Mouse (Mus musculus): ENCODE measurements around the gene Gm20388.
A peak's percentile ranks its signal among the peaks of the same experiment; 100 is the strongest.

Gene Gm20388

DNA sequence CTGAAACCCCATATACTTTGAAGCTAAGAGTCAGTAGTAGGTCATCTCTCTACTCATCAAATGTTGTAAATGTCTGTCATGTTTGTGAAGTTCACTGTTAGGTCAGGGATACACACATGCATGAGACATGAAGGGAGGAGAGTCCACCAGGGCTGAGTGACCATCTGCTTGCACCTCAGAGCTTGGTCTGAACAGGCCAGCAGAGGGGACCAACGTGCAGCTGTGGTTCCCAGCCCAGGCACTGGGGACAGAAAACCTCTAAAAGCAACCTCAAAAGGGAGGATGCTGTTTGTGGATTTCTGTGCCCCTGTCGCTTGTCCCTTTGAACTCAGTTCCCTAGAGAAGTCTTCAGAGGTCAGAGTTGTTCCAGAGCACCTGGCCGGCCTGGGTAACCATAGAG is 2534.6 kb downstream of the Gm20388 start:
- no peak for DNase-seq (ENCODE audit: extremely low spot score)

DNA sequence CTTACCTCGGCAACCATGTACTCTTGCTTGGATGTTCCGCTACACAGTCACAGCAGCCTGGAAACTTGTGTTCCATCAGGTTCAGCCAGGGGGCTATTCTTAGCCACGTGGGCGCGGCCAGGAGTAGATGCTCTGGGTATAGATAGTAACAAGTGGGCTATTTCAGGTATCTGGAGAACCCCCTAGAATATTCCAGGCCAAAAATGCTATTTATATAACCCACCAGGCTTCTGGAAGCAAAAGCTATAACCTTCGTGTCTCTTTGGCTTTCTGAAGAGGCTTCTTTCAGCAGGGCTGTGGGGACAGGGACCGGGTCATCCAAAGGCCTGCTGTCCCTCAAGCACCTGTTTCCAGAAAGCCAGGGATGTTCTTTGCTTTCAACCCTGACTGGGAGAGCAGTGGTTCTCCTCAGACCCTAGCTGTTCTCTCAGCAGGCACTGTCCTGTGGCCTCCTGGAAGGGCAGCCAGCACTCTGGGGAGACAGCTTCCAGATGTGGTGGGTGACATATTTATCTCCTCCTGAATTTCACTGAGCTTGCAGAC is 2540.6 kb downstream of the Gm20388 start:
- no peak for DNase-seq (ENCODE audit: extremely low spot score)

DNA sequence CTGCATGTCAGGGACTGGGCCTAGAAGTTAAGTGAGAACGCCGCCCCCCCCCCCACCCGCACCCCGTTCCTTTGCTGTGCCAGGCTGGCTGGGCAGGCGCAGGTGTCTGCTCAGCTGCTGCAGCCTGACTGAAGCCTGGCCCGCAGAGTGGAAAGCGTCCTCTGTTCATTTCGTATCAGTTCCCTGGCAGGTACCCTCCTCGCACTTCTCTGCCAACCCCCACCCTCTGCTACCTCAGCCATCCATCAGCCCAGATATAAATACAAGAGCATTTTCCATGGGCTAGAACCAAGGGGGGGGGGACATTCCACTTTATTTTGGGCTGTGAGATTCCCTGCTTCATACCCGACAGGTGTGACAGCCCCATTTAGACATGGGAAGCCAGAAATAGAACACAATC is 2541.5 kb downstream of the Gm20388 start:
- DNase-seq (ENCODE audit: extremely low spot score) = no peak

DNA sequence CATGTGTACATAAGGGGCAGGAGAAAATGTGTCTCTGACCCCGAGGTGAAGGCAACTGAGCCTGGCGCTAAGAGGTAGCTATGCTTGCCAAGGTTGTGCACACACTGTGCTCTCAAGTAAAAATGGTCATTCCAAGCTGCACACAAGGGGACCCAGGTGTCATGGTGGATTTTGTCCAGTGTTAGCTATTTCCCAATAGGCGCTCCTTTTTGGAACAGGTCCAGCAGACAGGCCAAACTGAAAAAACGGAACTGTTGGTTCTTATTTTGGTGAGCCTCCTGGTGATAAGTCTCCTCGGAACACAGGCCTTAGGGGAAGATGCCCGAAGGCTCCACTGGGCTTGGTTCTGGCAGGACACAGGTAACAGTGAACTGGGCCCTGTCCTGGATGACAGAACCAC is 2543.8 kb downstream of the Gm20388 start:
- DNase-seq (ENCODE audit: extremely low spot score) = no peak

DNA sequence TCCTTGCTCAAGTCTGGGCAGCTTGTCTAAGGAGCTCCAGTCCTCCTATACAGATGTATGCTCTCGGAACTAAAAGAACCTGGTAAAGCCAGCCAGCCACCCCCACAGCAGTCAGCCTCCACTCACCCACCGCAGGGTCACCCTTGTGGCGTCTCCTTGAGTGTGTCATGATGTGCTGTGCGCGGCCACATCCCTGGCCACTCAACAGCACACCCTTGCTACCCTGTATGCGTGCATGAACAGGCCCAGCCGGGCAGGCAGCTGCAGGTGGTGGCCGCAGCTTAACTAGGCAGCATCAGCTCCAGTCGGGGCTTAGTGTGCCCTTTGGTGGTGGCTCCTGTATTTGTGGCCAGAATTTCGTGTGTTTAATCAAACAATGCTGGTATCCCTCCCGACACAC is 2546.5 kb downstream of the Gm20388 start:
- DNase-seq (ENCODE audit: extremely low spot score) = no peak

DNA sequence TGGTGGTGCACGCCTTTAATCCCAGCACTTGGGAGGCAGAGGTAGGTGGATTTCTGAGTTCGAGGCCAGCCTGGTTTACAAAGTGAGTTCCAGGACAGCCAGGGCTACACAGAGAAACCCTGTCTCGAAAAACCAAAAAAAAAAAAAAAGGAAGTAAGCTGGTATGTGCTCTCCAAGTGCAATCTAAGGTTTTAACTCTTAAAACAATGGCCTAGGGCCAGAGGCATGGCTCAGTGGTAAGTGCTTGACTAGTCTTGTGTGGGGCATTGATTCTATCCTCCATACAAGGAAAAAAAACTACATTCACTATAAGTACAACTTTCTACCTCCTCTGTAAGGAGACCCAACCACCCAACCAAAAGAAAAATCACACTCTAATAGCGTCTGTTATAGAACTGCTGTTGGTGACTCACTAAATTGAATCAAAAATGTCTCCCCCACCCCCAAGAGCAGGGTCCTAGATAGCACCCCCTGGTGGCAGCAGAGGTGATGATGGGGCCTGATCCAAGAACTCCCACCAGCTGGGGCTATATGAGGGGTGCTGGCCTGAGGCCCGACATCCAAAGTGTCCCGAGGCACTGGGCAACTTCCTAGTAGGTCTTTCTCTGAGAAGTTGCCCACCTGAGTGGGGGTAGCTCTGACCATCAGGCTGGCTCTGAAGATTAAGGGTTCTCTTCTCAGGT is 2548.7 kb downstream of the Gm20388 start:
- DNase-seq (ENCODE audit: extremely low spot score) = peak; percentile 18

DNA sequence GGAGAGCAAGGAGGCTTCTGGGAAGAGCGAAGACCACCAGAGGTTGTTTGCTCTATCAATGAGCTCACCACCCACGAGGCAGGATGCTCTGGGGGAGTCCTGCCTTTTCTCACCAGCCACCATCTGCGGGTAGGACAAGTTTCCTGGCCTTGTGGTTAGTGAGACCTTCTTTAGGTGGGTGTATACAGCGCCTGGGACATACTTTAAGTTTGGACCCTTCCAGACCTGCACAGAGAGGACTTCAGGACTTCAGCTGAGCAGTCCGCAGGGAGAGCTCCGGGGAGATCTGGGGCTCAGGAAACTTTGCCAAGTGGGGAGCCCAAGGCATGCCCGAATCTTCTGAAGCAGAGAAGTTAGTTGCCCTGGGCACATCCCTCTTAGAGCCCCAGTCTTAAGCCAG is 2549.3 kb downstream of the Gm20388 start:
- no peak for DNase-seq (ENCODE audit: extremely low spot score)

DNA sequence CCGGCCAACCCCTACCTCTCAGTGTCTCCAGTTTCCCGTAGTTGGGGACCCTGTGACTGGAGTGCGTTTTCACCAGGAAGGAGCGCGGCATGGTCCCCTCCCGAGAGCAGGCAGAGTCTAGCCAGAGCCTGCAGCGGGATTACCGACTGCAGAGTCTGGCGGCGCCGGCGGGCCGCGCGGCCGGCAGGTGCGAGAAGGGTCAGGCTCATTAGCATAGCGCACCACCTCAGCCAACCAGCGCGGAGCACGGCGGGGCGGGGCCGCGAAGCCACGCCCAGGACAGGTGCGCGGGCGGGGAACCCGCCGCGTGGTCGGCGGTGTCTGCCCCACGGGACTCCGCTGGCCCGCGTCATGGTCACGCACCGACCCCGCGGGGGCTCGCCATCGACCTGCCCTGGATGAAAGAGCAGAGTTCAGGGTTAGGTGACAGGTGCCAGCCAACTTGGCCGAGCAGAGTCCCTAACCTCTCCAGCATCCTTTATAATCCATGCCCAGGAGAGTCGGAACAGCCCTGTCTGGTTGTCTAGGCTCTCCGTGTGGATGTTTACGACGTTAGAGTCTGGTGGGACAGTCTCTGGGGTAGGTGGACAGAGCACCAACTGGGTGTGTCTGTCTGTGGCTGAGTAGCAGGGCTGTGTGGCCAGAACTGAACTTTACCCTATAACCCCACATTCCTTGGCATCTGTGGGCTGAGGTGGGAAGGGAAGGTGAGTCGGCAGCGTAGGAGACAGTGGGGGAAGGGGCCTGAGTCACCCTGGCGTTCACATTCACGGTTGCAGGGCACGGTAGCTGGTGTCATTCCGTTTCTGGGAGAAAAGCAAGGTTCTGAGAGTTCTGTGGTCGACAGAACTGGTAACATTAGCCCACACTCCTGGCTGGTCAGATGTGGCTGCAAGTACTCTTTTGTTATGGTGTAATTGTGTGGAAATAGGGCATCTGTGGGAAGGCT is 2550.2 kb downstream of the Gm20388 start, which contains the start of gene Snai3:
TSS of gene Snai3 (minus strand) at position 210 of the 949 bp plus-strand sequence.
- DNase-seq (ENCODE audit: extremely low spot score) = peak; percentile 50

DNA sequence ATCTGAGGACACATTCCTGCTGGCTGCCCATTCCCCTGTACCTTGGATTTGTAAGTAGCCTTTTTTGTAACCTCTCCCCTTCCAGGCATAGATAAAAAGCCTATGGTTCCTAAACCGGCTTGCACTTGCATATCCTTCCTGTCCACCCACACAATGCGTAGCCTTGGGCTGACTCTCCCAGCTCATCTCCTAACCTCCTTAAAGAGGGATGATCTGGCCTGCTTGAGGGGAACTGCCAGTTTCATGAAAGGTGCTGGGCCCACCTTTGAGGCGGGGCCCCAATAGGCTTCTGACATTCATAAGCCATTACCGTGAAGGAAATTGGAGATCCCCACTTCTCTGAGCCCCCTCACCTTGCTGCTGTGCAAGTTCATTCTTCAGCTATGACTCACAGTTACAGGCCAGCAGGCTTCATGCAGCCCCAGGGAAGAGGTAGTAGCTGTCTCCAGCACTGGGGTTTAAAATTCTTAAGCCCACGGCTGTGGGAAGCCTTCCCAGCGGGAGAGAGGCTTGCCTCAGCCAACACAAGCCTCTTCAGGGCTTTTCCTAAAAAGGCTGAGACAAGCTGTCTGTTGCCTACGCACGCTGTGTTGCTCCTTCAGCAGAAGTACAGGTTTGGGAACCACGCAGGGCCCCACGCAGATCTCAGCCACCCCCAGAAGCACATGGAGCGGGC is 2551.0 kb downstream of the Gm20388 start:
- no peak for DNase-seq (ENCODE audit: extremely low spot score)

DNA sequence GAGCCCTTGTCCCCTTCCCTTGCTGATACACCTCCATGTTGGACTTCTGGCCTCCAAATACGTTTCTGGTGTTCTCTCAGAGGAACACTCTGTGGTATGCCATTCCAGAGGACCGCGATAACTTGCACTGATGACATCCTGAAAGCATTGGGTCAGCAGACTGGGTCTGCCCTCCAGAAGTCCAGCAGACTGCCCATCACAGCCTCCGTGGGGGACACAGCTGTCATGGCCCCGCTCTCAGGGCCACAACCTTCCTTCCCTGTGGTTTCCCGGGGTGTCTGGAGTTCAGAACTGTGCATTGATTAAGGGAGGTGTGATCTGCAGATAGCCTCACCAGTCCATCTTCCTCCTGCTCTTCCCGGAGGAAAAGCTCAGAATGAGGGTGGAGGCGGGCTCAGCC is 2551.9 kb downstream of the Gm20388 start:
- DNase-seq (ENCODE audit: extremely low spot score) = no peak

DNA sequence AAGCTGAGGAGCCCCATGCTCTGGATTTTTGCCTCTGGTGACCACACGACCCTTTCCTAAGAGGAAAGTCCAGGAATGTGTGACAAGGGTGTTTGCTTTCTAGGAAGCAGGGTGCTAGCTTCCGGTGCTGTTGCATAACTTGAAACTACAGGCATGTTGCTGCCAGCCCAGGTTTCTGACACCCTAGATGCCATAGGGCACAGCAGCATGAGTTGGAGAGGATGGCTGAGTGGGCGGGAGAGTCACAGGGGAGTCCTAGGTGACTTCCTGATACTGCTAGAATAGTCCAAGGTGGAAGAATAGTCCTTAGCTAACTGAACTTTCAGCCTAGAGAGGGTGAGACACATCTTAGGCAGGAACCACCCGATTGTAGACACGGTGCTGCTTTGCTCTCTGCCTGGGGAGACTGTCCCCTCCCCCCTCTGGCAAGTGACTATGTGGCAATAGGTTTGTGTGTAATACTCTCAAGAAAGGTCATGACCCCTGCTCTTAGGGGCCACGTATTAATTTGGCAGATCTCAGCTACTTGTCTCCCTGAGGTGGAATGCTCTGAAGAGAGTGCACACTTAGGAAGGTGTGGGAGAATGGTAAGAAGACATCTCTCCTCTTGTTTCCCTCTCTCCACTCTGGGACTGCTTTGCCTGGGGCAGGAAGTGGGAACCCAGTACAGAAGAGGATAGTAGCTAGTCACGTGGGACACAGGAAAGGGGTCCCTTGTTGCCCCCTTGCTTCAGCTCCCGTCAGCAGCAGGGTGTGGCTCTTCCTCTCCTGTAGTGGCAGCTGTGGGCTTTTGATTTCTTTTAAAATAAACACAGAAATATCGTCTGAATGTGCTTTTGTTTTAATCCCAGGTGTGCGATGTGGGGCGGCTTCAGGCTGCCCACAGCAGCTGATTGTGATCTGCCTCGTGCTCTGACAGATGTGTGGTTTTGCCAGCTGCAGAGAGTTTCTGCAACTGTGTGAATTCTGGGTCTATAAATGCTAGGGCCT is 2553.3 kb downstream of the Gm20388 start:
- DNase-seq (ENCODE audit: extremely low spot score) = no peak

DNA sequence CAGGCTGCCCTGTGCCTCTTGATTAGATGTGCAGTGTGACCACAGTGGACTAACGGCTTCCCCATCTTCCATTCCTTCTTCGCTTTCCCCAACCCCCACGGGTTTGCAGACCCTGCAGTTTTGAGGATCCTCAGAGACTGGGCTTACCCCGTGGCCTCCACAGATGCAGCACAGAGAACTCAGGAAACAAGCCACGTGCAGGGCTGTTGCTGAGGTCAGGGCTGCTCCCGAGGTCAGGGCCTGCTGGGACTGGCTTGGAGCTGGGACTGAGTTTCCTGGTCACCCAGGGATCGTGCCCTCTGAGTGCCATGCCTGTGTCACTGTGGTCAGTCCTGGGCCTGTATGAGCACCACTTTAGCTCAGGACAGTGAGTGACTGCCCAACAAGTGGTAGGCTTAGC is 2554.3 kb downstream of the Gm20388 start:
- DNase-seq (ENCODE audit: extremely low spot score) = no peak

DNA sequence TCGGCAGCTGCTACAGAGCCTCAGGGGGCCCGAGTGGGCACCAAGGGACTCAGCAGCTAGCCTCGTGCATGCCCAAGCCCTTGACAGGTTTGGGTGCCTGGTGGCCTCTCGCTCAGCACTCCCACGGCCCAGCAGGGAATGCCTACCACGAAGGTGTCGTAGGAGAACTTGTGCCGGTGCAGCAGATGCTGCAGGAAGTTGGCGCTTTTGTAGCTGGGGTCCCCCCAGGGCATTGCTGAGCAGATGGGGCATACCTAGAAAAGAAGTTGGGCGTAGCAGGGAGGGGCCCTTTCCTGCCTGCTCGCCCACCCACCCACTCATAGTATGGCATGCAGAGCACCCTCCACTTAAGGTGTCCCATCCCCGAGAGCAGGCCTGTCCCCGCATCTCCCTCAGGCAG is 2557.2 kb downstream of the Gm20388 start:
- no peak for DNase-seq (ENCODE audit: extremely low spot score)

DNA sequence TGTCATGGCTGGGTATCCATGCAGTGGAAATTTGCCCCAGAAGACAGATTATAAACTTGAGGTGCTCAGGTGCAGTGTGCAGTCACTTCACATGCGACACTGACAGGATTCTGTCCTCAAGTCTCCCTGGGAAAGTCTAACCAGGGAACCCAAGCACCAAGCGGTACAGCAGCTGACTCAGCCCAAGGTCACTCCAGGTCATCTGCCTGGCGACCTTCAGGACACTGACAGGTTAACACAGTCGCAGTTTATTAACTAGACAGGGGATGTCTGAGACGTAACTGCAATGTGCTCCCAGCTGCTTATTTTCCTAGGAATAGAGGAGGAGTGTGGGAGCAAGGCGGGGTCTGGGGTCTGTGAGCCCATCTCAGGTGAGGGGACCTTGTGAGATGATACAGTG is 2558.8 kb downstream of the Gm20388 start:
- DNase-seq (ENCODE audit: extremely low spot score) = no peak

DNA sequence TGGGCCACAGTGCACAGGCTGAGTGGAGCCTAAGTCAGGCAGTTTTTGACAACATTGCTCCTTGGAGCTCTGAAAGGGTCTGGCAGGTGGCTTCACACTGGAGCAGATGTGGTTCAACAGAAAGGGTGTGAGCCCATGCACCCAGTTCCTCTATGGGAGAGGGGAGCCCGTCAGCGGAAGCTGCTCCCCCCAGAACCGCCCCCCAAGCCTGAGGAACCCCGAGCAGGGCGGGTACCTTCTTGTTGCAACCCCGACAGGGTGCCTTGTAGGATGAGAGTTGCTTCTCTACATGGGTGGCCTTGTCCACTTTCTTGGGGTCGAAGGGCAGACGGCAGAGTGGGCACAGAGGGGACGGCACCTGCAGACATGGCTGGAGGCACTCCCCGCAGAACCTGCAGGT is 2559.3 kb downstream of the Gm20388 start:
- no peak for DNase-seq (ENCODE audit: extremely low spot score)

DNA sequence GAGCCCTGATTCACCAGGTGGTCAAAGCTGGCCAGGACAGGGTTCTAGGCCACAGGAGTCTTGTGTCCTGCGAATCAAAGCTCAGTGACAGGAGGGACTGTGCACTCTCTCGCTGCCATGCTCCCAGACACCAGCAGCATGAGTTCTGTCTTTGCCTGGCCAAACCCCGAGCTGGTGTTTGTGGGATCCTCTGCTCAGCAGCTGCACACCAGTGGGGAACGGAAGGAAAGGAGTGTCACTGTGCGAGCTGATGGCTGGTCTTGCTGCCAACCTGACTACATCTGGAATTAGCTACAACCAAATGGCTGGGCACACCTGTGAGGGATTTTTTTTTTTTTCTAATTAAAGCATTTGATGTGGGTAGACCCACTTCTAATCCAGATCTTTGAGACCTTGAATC is 2560.1 kb downstream of the Gm20388 start:
- no peak for DNase-seq (ENCODE audit: extremely low spot score)

DNA sequence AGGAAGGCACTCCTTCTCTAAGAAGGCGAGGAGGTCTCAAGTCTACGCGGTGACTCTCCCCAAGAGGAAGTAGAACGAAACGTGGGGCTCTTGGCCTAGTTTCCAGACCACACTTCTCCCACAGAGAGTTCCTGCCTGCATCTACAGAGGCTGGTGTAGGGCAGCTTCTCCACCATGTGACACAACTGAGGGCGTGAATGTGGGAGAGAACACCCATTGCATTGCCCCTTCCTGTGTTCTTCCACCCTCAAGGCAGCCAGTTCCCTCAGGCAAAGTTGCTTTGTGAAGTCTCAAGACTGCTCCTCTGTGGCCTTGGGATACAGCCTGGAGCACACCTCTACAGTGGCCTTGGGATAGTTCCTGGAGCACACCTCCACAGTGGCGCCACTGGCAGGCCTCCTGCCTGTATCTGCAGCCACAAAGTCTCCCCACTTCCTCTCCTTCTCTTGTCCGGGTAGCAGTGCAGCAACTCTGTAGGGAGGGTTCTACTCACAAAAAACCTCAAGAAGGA is 2563.3 kb downstream of the Gm20388 start:
- no peak for DNase-seq (ENCODE audit: extremely low spot score)

DNA sequence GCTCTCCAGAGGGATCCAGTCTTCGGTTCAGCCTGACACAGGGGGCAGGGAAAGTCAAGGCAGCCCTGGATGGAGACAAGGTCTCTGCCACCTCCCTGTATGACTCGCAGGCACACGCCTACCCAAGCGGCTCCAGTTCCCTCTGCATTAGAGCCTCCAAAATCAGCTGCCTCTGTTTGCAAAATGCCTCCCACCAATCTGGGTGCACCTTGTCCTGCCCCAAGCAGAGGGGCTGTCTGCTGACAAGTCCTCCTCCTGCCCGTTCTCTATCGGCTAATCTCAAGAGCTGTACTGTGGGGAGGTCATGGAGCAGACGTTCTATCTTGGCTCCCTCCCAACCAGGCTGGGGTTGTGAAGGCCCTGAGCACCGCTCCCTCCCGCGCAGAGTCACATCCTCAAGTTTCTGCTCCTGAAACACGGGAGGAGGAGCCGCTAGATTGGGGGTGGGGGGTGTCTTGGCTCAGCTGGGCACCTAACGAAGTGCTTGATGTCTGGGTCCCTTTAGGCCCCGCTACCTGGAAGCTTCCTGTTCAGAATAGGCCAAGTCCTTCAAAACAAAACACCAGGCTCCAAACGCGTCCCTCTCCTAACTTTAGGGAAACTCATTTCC is 2564.4 kb downstream of the Gm20388 start:
- DNase-seq (ENCODE audit: extremely low spot score) = no peak

DNA sequence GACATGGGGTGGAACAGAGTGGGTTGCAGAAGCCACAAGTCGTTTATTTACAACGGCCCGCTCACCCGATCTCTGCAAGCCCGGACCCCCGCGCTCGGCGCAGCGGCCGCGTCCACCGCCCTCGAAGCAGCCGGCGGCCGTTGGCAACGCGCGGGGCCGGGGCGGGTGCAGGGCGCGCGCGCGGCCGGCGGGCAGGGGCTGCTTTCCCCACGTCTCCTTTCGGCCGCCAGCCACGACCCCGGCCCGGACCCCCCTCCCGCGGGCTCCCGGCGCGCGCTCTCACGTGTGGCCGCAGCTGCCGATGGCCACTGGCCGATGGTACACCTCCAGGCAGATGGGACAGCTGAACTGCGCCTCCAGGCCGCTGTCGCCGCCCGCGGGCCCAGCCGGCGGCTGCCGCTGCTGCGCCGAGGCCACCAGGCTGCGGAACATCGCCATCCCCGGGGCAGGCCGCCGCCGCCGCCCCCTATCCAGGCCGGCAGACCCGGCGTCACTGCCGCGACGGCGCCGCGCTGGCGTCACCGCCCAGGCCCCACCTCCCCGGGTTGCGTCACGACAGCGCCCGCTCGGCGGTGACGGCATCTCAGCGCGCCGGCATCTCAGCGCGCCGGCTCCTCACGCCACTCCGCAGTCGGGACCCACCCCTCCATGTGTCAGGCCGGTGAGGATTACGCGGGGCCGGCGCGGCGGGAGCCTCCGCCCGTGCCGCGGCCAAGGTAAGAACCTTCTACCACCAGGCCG is 2565.1 kb downstream of the Gm20388 start, which contains the start of the genes Rnf166 and Ctu2:
TSS of gene Rnf166 (minus strand) at position 485 of the 741 bp plus-strand sequence.
TSS of gene Ctu2 (plus strand) at position 564 of the 741 bp plus-strand sequence.
- peak; percentile 92 for DNase-seq (ENCODE audit: extremely low spot score)

Measured in embryo, embryonic 9.5 days (tissue).